Mouse (Mus musculus) liver, embryonic 14.5 days (tissue): ENCODE results near the gene Sptssa. TPM values are rescaled to one million over a fixed set of nuclear protein-coding genes. Genes with fewer than 3 reads are reported as not detected.

Source experiments
- ATAC-seq: fragments of 200-750 bp; cut with Nextera tagmentation; 2 replicates; pipeline ENCODE4 v1.8.0; 2017; ENCODE audit warnings: moderate number of reproducible peaks, mild to moderate bottlenecking, moderate library complexity; ENCODE audit not compliant: insufficient read depth
- DNase-seq, 3 experiments: peaks; one replicate each; pipeline ENCODE4 v3.0.0-alpha.2; 2012 to 2013; ENCODE audit warnings: low read depth in 3 of 3, low spot score in 3 of 3
- H3K27ac ChIP-seq: fragments of 300-500 bp; sonication (generic); 2 replicates; pipeline ENCODE4 v1.5.1; 2014; ENCODE audit warnings: moderate library complexity, mild to moderate bottlenecking, control low read depth, inconsistent platforms
- H3K27me3 ChIP-seq: fragments of 300-500 bp; sonication (generic); 2 replicates; pipeline ENCODE4 v1.6.1; 2014; ENCODE audit warnings: mild to moderate bottlenecking, low read length, moderate library complexity; ENCODE audit not compliant: control insufficient read depth, insufficient read depth
- H3K36me3 ChIP-seq: fragments of 300-500 bp; sonication (generic); replicated peaks from 2 replicates; pipeline ENCODE4 v1.6.1; 2014; ENCODE audit warnings: low read depth; ENCODE audit not compliant: control insufficient read depth, insufficient read depth
- H3K4me1 ChIP-seq, 2 experiments: fragments of 200-500 bp in 1 of 2; fragments of 300-500 bp in 1 of 2; sonication (generic) in 1 of 2; replicated peaks; 2 replicates each; pipeline ENCODE4 v1.6.1; 2012 to 2014; ENCODE audit warnings: antibody characterized with exemption in 1 of 2, inconsistent platforms in 1 of 2, low read length in 1 of 2; ENCODE audit not compliant: control insufficient read depth in 2 of 2, insufficient read depth in 2 of 2
- H3K4me2 ChIP-seq: fragments of 300-500 bp; sonication (generic); 2 replicates; pipeline ENCODE4 v1.6.1; 2014; ENCODE audit warnings: low read depth, mild to moderate bottlenecking, control low read depth, moderate library complexity
- H3K4me3 ChIP-seq, 2 experiments: fragments of 200-500 bp in 1 of 2; fragments of 300-500 bp in 1 of 2; sonication (generic) in 1 of 2; 2 replicates each; pipeline ENCODE4 v1.5.1; 2012 to 2014; ENCODE audit warnings: low read depth in 2 of 2, low read length in 2 of 2, mild to moderate bottlenecking in 2 of 2, control low read depth in 1 of 2, inconsistent platforms in 1 of 2, moderate library complexity in 1 of 2; ENCODE audit not compliant: insufficient read depth in 1 of 2
- H3K9ac ChIP-seq: fragments of 300-500 bp; sonication (generic); replicated peaks from 2 replicates; pipeline ENCODE4 v1.6.1; 2014; ENCODE audit warnings: mild to moderate bottlenecking, control low read depth, moderate library complexity
- H3K9me3 ChIP-seq: fragments of 300-500 bp; sonication (generic); 2 replicates; pipeline ENCODE4 v1.6.1; 2016; ENCODE audit warnings: low read length, mixed read lengths; ENCODE audit not compliant: control insufficient read depth
- CTCF ChIP-seq: IDR thresholded peaks from 2 replicates; pipeline ENCODE4 v1.5.1; 2016; ENCODE audit warnings: antibody characterized with exemption, low read depth, control low read depth
- EP300 ChIP-seq: IDR thresholded peaks from 2 replicates; pipeline ENCODE4 v1.6.1; 2016; ENCODE audit warnings: antibody characterized with exemption, low read depth
- WGBS: fragments of 180-500 bp; shearing (Covaris S2); extraction: QIAGEN DNeasy Blood & Tissue Kit; methylation state at CpG from one replicate; pipeline ENCODE4 v1.1.7; 2014; ENCODE audit not compliant: insufficient replicate concordance; 5-methylcytosine and 5-hydroxymethylcytosine counted together
- polyA plus RNA-seq, 2 experiments: library from polyadenylated mRNA; depleted of rRNA in 1 of 2; stranded (reverse) in 1 of 2; unstranded in 1 of 2; fragments of >200 nt; fragmentation: Nextera tagmentation in 1 of 2; extraction: Ambion mirVana in 1 of 2; gene quantifications; 2 replicates each; pipeline versions ENCODE4 v1.2.1 to v1.2.3; 2012 to 2014

Sptssa gene
- polyA plus RNA-seq, 2 experiments, result 32.1 to 65.2 TPM

GRCm38 (mm10) chr12:54683182-54683581 lies 26.8 kb upstream of the Sptssa start:
- Histone ChIP-seq H3K4me3 (no peak overlapping the region), H3K4me2 (no peak overlapping the region), H3K27ac (no peak overlapping the region), H3K4me1 (no peaks in the 10 kb centered on the region), H3K9ac (no peak overlapping the region), H3K36me3 (peaks cover 12% of the 10 kb centered on the region), H3K9me3 (no peaks in the 10 kb centered on the region), H3K27me3 (no peaks in the 10 kb centered on the region)
- 40% methylated on average over 1 of the region's 1 CpGs for WGBS
- TF ChIP-seq EP300, result no peak
- peak; percentile 55 for TF ChIP-seq CTCF
- ATAC-seq (no peak), DNase-seq (no peak)

DNA sequence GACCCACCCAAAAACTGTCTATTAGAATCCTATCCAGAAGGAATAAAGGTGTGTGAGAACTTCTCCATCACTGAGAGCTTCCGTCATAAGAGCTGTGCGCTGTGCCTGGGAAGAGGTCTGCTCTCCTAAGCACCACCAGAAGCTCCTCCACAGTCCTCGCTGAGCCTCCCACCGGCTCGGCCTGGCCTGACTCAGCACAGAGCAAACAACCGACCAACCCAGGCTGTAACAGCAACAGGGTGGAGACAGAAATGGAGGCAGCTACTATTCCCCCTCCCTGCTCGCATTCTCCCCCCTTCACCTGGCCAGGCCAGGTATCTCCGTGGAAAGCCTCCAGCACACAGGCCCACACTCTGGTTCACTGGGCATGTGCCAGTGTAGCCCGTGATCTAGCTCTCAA lies 20.3 kb upstream of the Sptssa start:
- Histone ChIP-seq H3K36me3 (peaks cover 13% of the 10 kb centered on the region), H3K27me3 (no peaks in the 10 kb centered on the region), H3K27ac (no peak overlapping the region), H3K9me3 (no peaks in the 10 kb centered on the region), H3K4me2 (no peak overlapping the region), H3K4me3 (no peak overlapping the region), H3K4me1 (no peaks in the 10 kb centered on the region), H3K9ac (no peak overlapping the region)
- ATAC-seq, result no peak
- no peak for DNase-seq
- 80% methylated on average over 9 of the region's 9 CpGs for WGBS
- TF ChIP-seq EP300 (no peak), CTCF (no peak)

- ATAC-seq, result no peak
- Histone ChIP-seq H3K4me1 (no peaks in the 10 kb centered on the region; a peak in 1 of 4 replicates), H3K9ac (no peak overlapping the region), H3K9me3 (no peaks in the 10 kb centered on the region), H3K4me3 (no peak overlapping the region), H3K36me3 (peaks cover 17% of the 10 kb centered on the region), H3K4me2 (no peak overlapping the region), H3K27me3 (no peaks in the 10 kb centered on the region), H3K27ac (no peak overlapping the region)
- TF ChIP-seq EP300, result no peak
- peak; percentile 28; the same call in 1 of the 2 replicates for TF ChIP-seq CTCF
- WGBS, result 82% methylated on average over 4 of the region's 4 CpGs
- DNase-seq, result no peak
These were observed 19.0 kb upstream of the Sptssa start for GRCm38 (mm10) chr12:54675396-54675795.

GRCm38 (mm10) chr12:54671262-54671661 lies 14.9 kb upstream of the Sptssa start:
- no peak for TF ChIP-seq EP300
- no peaks in the 10 kb centered on the region for H3K9me3 ChIP-seq
- no peaks in the 10 kb centered on the region; a peak in 1 of 4 replicates for H3K4me1 ChIP-seq
- no peak overlapping the region for H3K4me2 ChIP-seq
- DNase-seq (no peak), ATAC-seq (peak; percentile 37; the same call in 1 of the 2 replicates)
- no peaks in the 10 kb centered on the region for H3K27me3 ChIP-seq
- no peak overlapping the region for H3K9ac ChIP-seq
- H3K36me3 ChIP-seq, result peaks cover 17% of the 10 kb centered on the region
- H3K27ac ChIP-seq, result peak overlapping the region; percentile 4; the same call in 1 of the 2 replicates
- H3K4me3 ChIP-seq, result no peak overlapping the region
- WGBS, result 81% methylated on average over 4 of the region's 4 CpGs

DNA sequence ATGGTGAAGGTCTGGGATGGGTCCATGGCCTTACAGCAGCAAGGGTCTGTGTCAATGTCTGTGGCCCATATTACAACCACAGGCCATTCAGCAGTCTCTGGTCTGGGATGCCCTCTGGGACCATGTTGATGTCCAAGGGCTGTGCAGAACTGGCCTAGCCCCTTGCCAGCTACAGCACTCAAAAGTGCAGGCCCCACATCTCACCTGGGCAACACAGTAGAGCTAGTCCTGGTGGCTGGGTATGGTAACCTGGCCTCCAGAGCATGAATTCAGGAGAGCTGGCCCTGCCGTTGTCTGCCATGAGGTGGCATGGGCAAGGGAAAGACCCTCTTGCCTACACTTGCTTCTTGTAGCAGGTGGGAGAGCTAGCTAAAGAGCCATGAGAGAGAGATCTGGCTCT lies 11.8 kb upstream of the Sptssa start:
- no peak overlapping the region for H3K9ac ChIP-seq
- no peak overlapping the region for H3K27ac ChIP-seq
- TF ChIP-seq EP300, result no peak
- TF ChIP-seq CTCF, result no peak
- 100% methylated on average over 1 of the region's 1 CpGs for WGBS
- H3K4me2 ChIP-seq, result no peak overlapping the region
- DNase-seq (no peak), ATAC-seq (no peak)
- no peaks in the 10 kb centered on the region; a peak in 1 of 4 replicates for H3K4me1 ChIP-seq
- no peaks in the 10 kb centered on the region for H3K9me3 ChIP-seq
- H3K4me3 ChIP-seq, result no peak overlapping the region
- H3K36me3 ChIP-seq, result peaks cover 10% of the 10 kb centered on the region
- H3K27me3 ChIP-seq, result no peaks in the 10 kb centered on the region
